Mouse (Mus musculus): Measurements from ENCODE around the gene Syt12.

GRCm38 (mm10) chr19:4475224-4475925 is 1.9 kb downstream of the Syt12 start:
- TF ChIP-seq POLR2A (IDR thresholded peaks at IDR 0.05; ENCODE audit: low read depth, low read length) = no peak
- TF ChIP-seq CTCF (IDR thresholded peaks at IDR 0.05; ENCODE audit: borderline replicate concordance, insufficient read depth, low read length) = no peak
